Mouse (Mus musculus): ENCODE results near the gene Gm43517.

Gene Gm43517

GRCm38 (mm10) chr12:49384876-49385630, at the start of gene Gm43517:
Gene Gm43517 (plus strand): TSS chr12:49385174.
- DNase-seq = peak in 1 of 2 experiments; percentile 46

DNA sequence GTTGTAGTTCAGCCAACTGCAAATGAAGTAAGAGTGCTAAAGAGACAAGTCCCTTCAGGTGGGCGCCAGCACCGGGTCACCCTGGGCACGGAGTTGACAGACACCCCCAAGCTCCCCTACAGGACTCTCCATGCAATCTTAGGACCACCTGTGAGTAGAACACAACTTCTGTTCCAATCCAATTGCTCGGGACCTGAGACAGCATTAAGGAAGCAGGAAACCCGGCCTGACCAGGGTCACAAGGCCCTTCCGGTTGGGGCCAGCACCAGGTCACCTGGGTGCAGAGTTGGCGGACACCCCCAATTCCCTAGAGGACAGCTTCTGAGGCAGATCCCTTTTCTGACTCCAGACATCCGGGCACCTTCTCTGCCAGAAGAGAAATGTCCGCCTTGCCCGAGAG, 35.3 kb upstream of the Gm43517 start:
- DNase-seq = no peak

DNA sequence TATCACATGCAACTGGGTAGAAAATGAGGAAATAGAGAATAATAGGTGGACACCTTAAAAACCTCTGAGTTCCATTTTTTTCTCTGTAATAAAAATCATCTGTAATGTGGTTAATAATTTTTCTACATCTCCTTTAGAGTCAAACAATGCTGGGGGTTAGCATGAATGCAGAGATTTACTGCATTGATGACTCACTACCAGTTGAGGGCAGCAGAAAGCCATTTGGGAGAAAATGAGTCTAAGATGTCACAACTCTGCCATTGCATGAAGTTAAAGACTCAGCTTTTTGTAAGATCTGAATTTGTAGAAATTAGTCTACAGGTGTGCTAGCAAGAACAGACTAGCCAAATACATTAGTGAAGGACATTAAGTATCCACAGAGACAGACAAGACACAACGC, 16.0 kb upstream of the Gm43517 start:
- DNase-seq = peak in 1 of 2 experiments; percentile 52

DNA sequence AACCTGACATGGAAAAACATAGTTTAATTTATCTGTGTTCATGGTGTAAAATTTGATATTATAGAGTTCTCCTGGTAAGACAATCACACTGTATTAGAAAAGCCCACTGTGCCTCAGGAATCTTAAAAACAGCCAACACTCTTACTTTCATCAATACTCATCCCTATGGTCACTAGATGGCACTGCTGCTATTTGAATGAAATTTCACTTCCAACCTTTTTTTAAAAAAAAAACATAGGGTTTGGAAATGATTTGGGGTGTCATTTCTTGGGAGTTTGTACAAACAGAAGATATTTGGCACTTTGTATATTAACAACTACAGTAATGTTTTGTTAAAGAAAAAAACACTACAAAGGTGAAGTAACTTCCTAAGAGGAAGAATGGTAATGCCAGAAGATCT, 12.8 kb upstream of the Gm43517 start:
- peak; percentile 49 to 69 for DNase-seq

GRCm38 (mm10) chr12:49373176-49373575, 11.8 kb upstream of the Gm43517 start:
- no peak for DNase-seq

DNA sequence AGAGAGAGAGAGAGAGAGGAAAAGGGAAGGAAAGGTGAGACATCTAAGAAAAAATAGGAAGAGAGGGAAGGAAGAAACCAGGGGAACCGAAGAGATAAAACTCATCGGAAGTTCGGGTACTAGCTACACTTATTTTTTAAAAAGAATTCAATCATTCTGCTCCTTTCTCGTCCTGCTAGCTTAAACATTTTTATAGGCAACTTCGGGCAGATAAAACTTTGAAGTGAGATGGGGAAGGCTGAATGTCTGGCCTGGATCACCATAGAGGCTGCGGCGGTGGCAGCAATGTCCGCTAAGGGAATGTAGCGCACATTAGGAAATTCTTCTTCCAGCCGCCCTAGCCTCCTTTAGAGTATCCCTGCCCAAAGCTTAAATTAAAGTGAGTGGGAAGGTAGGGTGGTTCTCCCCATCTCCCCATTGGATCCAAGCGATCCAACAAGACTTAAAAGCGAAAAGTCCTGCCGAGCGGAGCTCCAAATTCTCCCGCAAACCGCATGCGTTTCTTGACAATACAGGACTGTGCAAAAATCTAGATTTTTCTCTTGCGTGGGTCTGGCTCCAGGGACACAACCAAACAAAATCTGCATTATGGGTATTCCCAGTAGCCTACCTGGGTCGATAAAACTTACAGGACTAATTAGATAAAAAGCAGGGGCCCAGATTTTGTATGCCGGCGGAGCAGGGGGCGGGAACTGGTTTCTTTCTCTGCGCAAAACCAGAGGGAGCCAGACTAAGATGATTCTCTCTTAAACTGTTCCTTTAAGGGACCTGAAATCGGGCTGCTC, 11.0 kb upstream of the Gm43517 start:
- DNase-seq = no peak

GRCm38 (mm10) chr12:49374606-49374995, 10.4 kb upstream of the Gm43517 start:
- DNase-seq = peak; percentile 65 to 76

DNA sequence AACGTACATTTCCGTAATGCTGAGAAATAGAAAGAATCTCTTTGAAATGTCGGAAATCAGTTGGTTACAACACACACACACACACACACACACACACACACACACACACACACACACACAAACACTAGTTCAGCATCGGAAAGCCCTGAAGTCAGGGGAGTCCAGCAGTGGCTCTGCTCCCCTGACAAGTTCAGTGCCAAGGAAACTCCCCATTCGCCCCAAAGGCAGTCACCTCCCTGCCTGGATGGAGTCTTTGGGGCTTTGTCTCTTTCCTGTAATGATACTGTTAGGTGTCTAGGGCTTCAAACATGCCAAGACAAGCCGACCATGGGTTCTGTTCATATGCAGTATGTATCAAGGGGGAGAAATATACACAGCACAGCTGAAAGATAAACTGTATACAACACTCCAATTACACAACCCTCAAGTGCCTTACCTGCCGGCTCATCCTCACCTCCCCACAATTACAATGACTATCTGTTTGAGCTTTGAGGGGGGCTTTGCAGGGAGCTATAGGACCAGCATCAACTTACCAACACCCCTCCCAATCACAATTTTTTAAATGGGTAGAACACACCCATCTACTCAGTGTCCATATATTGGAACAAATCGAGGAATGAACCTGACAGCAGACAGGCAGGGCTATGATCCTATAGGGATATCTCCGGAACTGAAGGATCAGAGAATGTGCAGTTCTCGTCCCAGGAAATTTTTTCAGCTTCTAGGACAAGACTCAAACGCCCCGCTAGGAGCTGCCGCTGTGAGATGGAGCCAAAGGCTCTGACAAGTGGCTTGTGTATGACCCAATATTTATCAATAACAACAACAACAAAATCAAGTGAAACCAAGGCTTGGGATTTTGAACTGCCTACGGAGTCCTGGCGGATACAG, 9.3 kb upstream of the Gm43517 start:
- peak in 1 of 2 experiments; percentile 20 for DNase-seq

GRCm38 (mm10) chr12:49376318-49376992, 8.5 kb upstream of the Gm43517 start:
- peak in 1 of 2 experiments; percentile 26 for DNase-seq

GRCm38 (mm10) chr12:49377281-49377970, 7.5 kb upstream of the Gm43517 start:
- DNase-seq = peak in 1 of 2 experiments; percentile 43

DNA sequence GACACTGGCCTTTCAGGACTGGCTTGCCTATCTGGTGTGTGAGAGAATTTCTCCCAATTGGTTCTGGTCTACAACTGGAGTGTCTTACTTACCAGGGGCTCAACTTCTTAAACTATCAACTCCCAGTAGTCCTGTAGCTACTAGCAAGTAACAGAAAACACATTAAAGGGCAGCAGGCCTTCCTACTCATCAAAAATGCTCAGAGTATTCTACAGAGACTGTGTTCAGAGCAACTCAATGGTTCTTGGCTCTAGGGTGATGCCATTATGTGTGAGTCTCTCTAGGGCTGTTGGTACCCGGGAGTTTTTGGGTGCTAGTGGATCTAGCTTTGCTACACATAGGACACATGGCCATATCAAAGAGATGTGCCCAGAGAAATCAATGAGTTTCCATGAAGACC, 6.1 kb upstream of the Gm43517 start:
- DNase-seq = peak in 1 of 2 experiments; percentile 3

- peak in 1 of 2 experiments; percentile 13 for DNase-seq
These were observed 5.5 kb upstream of the Gm43517 start for GRCm38 (mm10) chr12:49379446-49379845.

DNA sequence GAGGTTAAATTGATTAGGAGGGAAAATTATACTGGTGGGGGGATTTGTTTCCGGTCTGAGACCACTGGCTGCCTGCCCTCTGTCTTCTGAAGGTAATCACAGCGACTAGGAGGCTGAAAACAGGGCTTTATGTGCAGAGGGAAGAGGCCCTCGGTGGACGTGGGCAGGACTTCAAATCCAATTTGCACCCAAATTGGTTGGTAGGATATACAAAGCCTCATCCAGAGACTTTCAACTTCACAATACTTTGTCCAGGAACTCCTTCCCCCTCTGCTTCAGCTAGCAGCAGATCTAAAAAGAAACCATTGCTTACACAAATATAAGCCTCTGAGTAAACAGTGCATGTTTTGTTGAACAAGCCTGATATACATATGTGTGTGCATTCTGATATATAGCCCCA, 4.5 kb upstream of the Gm43517 start:
- no peak for DNase-seq

- peak in 1 of 2 experiments; percentile 23 for DNase-seq
These were observed 3.9 kb upstream of the Gm43517 start for GRCm38 (mm10) chr12:49381031-49381525.

DNA sequence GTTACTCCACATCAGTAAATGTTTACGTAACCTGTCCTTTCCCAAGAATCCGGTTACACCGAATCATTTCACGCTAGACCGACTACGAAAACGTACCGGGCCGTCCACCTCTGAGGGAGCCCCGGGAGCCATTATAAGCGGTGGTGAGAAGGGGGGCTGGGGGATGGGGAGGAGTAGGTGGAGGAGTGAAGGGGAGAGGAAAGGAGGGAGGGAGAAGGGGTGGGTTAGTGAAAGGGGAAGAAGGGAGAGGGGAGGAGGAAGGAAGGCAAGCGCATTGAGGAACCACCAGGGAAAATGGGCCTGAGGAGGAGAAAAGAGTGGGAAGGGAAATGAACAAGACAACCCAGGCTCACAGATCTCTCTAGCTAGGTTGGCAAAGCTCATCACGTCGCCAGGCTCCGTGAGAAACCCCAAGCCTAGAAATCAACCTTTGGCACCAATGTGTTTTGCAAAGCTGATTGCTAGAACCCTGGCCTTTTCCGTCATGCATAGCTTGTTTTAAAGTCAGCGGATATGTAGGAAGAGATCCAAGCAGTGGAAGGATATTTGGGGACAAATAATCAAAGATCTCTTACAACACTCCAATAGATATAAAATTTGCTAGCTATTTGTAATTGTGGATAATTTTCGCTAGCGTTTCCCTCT, 3.1 kb upstream of the Gm43517 start:
- peak in 1 of 2 experiments; percentile 34 for DNase-seq

DNA sequence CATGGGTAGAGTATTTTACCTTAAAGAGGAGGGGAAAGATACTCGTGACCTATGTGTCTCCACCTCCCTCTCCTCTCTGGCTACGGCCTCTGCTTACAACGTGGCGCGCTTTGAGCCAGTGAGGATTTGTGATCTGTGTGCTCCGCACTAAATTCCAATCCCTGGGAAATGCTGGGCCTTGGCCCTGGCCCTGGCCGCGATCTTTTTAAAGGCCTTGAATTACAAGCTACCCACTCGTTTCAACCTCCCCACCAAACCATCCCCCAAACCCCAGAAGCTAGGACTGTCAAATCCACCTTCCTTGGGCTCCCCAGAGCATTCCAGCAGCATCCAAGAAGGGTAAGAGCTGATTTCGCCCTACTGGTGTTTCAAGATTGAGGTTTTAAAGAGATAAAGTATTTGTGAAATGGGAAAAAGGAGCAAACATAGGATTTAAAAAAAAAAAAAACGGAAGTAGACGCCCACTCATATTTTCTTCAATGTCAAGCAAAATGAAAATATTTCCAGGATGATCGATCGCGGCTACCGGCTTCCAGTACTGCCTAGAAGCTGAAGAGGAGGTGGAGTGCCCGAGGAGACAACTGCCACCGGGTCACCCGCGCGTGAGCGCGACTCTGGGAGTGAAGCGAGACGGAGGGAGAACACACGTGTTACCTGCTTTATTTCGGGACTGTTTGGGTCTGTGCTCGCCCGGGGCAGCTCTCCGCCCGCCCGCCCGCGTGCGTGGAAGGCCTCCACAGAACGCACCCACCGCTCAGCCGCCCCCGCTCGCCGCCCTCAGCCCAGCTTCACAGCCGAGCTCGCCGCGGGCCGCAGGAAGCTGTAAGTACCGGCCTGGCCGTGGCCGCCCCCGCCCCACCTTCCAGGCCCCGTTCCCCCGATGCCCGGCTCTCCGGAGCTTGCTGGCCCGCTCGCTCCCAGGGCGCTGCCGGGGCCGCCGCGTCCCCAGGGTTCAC, 2.1 kb upstream of the Gm43517 start, which contains the start of gene Foxg1:
Gene Foxg1, plus strand, starts transcription at position 96 of the 956 bp plus-strand sequence.
- DNase-seq = peak in 1 of 2 experiments; percentile 54

DNA sequence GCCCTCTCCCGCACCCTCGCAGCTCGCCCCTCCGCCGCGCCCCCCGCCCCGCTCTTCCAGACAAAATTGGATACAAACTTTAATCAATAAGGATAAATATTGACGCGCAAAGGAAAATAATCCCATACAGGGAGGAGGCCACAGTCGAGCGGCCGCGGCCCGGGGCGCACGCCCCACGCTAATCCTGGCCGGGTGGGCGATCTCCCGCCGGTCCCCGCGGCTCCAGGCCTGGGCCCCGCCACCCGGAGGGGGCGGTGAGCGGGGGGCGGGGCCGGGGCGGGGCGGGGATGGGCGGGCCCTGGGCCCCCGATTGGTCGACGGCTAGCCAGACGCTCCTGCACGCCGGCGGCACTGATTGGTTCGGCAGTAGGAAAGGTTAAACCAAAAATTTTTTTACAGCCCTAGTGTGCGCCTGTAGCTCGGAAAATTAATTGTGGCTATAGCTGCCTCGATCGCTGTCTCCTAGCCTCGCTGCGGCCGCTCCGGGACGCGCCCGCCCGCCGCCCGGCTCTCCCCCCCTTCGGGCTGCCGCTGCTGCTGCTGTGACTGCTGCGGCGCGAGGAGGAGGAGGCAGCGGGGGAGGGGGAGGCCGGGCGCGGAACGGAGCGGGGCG, 1.3 kb upstream of the Gm43517 start:
- DNase-seq = peak in 1 of 2 experiments; percentile 27

- DNase-seq = peak in 1 of 2 experiments; percentile 35
These were observed 589 bp upstream of the Gm43517 start for GRCm38 (mm10) chr12:49384295-49384875.

GRCm38 (mm10) chr12:49385631-49385990, 637 bp downstream of the Gm43517 start:
- no peak for DNase-seq

Measured in cerebellum, postnatal 10 days (tissue).